Mouse (Mus musculus): ENCODE results near the gene Chn2. TPM values are rescaled to one million over a fixed set of nuclear protein-coding genes. Genes with fewer than 3 reads are reported as not detected.

The Chn2 gene
- total RNA-seq, 2 experiments from 2014 or later, result 3.0 to 4.3 TPM

GRCm38 (mm10) chr6:54140488-54140887 lies 101.1 kb downstream of the Chn2 start:
- DNase-seq (ENCODE audit: low spot score), result no peak
- intact Hi-C loops (cut with DNase I), result no loop called here

GRCm38 (mm10) chr6:54141165-54141564 lies 101.8 kb downstream of the Chn2 start:
- intact Hi-C loops (cut with DNase I), result no loop called here
- DNase-seq (ENCODE audit: low spot score), result no peak

GRCm38 (mm10) chr6:54142848-54143651 lies 103.7 kb downstream of the Chn2 start:
- intact Hi-C loops (cut with DNase I), result no loop called here
- no peak for DNase-seq (ENCODE audit: low spot score)

GRCm38 (mm10) chr6:54143652-54143960 lies 104.3 kb downstream of the Chn2 start:
- intact Hi-C loops (cut with DNase I), result no loop called here
- DNase-seq (ENCODE audit: low spot score), result no peak

GRCm38 (mm10) chr6:54148844-54149526 lies 109.6 kb downstream of the Chn2 start:
- no peak for DNase-seq (ENCODE audit: low spot score)
- intact Hi-C loops (cut with DNase I), result no loop called here

- DNase-seq (ENCODE audit: low spot score), result no peak
- intact Hi-C loops (cut with DNase I), result no loop called here
These were observed 111.5 kb downstream of the Chn2 start for GRCm38 (mm10) chr6:54150821-54151220.

- intact Hi-C loops (cut with DNase I), result no loop called here
- no peak for DNase-seq (ENCODE audit: low spot score)
These were observed 112.3 kb downstream of the Chn2 start for GRCm38 (mm10) chr6:54151443-54152241.

- DNase-seq (ENCODE audit: low spot score), result no peak
- intact Hi-C loops (cut with DNase I), result no loop called here
These were observed 117.7 kb downstream of the Chn2 start for GRCm38 (mm10) chr6:54157097-54157496.

GRCm38 (mm10) chr6:54158317-54158716 lies 119.0 kb downstream of the Chn2 start:
- no peak for DNase-seq (ENCODE audit: low spot score)
- intact Hi-C loops (cut with DNase I), result no loop called here

- DNase-seq (ENCODE audit: low spot score), result no peak
- intact Hi-C loops (cut with DNase I), result loop anchor here (5.0 kb wide), 2 partner anchors 193 to 378 kb away; no protein-coding TSS in a partner anchor
These were observed 121.3 kb downstream of the Chn2 start for GRCm38 (mm10) chr6:54160677-54161076.

- no peak for DNase-seq (ENCODE audit: low spot score)
- intact Hi-C loops (cut with DNase I), result loop anchor here (5.0 kb wide), 2 partner anchors 194 to 379 kb away; no protein-coding TSS in a partner anchor
These were observed 121.9 kb downstream of the Chn2 start for GRCm38 (mm10) chr6:54161246-54161645.

- DNase-seq (ENCODE audit: low spot score), result no peak
- intact Hi-C loops (cut with DNase I), result loop anchor here (5.0 kb wide), 2 partner anchors 195 to 380 kb away; no protein-coding TSS in a partner anchor
These were observed 123.0 kb downstream of the Chn2 start for GRCm38 (mm10) chr6:54162321-54162720.

- intact Hi-C loops (cut with DNase I), result loop anchor here (5.0 kb wide), 2 partner anchors 195 to 380 kb away; no protein-coding TSS in a partner anchor
- no peak for DNase-seq (ENCODE audit: low spot score)
These were observed 123.4 kb downstream of the Chn2 start for GRCm38 (mm10) chr6:54162786-54163185.

GRCm38 (mm10) chr6:54163702-54164101 lies 124.3 kb downstream of the Chn2 start:
- intact Hi-C loops (cut with DNase I), result loop anchor here (1.0 to 5.0 kb wide), 3 partner anchors 128 to 381 kb away; no protein-coding TSS in a partner anchor
- DNase-seq (ENCODE audit: low spot score), result no peak

GRCm38 (mm10) chr6:54164777-54165176 lies 125.4 kb downstream of the Chn2 start:
- peak; percentile 17 for DNase-seq (ENCODE audit: low spot score)
- intact Hi-C loops (cut with DNase I), result loop anchor here (1.0 to 5.0 kb wide), 3 partner anchors 129 to 382 kb away; no protein-coding TSS in a partner anchor

GRCm38 (mm10) chr6:54165246-54165645 lies 125.9 kb downstream of the Chn2 start:
- no peak for DNase-seq (ENCODE audit: low spot score)
- intact Hi-C loops (cut with DNase I), result no loop called here

GRCm38 (mm10) chr6:54165863-54166262 lies 126.5 kb downstream of the Chn2 start:
- intact Hi-C loops (cut with DNase I), result no loop called here
- DNase-seq (ENCODE audit: low spot score), result no peak

GRCm38 (mm10) chr6:54166991-54167546 lies 127.7 kb downstream of the Chn2 start:
- DNase-seq (ENCODE audit: low spot score), result no peak
- intact Hi-C loops (cut with DNase I), result no loop called here

- intact Hi-C loops (cut with DNase I), result no loop called here
- DNase-seq (ENCODE audit: low spot score), result no peak
These were observed 131.0 kb downstream of the Chn2 start for GRCm38 (mm10) chr6:54170286-54170894.

- intact Hi-C loops (cut with DNase I), result no loop called here
These were observed 132.0 kb downstream of the Chn2 start for GRCm38 (mm10) chr6:54171385-54171784.

More at GRCm38 (mm10) chr6:54171385-54171784, 132.0 kb downstream of the Chn2 start:
- DNase-seq (ENCODE audit: low spot score), result no peak

Data from heart, postnatal 25 days (tissue).